Mouse (Mus musculus): ENCODE results near the gene Gm20388.

The Gm20388 gene

DNA sequence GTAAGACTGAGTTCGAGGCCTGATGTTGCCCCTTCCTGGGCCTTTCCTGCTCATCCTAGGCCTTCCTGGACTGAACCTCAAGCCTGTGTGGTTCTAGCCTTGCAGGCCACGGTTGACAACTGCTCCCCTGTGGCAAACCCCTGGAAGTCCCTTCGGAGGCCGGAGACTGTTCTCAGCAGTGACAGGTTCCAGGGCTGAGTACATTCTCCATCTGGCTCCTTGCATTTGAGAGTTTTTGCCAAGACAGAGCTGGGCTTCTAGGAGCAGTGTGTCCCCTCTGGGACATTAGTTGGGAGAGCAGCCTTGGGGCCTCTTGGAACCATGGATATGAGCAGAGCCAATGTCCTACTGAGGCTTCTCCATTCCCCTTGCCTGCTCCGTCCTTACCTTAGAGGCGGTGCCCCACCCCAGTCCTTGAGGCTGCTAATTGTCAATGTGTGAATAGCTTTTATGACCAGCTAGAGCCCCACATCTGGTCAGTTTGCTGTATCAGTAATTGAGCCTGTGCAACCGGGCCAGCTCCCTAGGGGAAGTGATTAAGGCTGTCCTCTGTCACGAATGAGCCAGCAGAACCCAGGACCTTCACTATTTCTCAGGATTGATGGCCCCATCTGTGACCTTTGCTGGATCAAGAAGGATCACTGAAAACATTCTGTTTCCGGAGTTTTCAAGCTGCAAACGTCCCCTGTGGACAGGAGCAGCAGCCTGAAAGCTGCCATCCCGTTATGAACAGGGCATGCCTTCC, 607.2 kb downstream of the Gm20388 start:
- DNase-seq (ENCODE audit: extremely low spot score, low spot score): peak; percentile 43

DNA sequence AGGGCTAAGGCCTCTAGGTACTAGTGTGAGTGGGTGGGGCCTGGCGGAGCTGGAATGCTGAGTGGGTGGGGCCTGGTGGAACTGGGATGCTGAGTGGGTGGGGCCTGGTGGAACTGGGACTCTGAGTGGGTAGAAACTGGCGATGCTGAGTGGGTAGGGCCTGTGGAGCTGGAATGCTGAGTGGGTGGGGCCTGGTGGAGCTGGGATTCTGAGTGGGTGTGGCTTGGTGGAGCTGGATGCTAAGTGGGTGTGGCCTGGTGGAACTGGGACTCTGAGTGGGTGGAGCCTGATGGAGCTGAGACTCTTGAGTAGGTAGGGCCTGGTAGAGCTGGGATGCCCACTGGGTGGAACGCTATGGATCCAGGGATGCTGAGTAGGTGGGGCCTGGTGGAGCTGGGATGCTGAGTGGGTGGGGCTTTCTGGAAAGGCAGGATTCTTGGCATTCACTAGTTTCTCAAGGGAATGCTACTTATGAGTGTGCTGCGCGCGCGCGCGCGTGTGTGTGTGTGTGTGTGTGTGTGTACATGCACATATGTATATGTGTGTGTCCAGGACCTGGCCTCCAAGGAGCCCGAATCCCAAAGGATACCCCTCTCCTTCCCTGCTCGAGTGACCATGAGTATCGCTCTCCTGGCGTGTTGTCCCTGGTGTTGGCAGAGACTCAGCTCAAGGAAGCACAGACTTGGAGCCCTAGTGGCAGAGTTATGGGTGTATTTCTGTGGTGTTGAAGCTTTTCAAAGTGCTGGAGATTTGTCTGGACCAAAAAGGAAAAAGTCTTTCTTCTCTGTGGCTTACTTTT, 608.3 kb downstream of the Gm20388 start:
- no peak for DNase-seq (ENCODE audit: extremely low spot score, low spot score)

DNA sequence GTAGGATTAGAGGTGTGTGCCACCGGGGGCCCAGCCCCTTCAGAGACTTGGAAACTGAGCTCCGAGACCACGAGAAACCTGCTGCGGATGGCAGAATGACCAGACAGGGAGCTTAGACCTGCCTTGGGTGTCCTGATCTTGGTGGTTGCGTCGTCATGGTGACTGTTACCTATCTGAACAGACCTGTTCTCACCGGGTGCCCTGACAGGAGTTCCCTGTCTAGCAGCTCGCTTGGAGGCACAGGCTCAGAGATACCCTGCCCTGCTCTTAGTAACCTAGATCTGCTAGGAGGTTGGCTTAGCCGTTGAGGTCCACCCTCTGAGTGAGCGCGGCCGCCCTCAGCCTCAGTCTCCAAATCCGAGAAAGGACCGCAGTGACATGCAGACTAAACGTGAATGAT, 609.6 kb downstream of the Gm20388 start:
- DNase-seq (ENCODE audit: extremely low spot score, low spot score): no peak

DNA sequence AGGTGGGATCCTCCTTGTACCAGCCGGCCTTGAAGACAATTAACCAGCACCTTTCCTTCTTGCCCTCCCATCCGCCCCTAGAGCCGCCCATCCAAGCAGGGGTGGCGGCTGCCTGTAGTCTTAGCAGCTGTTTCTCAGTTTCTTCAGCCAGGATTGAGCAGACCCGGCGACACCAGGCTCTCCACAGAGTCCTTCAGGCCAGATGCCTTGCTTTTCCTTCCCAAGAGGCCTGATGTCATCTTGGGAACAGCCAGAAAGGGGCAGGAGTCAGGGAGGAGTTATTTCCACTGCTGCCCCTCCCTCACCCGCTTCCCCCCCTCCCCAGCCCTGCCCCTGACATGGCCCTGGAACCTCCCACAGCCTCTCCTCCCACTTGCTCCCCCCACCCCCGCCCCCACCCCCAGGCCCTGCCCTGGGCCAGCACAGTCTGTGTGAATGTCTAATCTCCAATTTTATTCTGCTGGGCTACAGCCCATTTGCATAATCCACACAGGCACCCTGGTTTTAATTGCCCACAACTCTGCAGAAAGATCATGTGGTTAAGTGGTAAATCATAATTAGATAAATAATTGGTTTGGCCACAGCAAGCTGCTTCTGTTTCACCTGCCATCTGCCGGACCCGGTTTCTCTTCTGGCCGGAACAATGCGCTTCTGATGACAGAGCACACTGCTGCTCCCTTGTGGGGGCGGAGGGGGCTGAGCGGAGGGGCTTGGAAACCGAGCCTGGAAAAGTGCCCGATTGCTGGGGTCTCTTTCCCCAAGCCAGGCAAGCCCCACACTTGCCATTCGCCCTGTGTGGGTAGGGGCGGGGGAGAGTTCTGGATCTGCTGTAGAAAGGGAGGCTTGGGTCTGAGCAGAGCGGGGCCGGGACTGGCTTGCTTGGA, 610.3 kb downstream of the Gm20388 start:
- peak; percentile 59 for DNase-seq (ENCODE audit: extremely low spot score, low spot score)

DNA sequence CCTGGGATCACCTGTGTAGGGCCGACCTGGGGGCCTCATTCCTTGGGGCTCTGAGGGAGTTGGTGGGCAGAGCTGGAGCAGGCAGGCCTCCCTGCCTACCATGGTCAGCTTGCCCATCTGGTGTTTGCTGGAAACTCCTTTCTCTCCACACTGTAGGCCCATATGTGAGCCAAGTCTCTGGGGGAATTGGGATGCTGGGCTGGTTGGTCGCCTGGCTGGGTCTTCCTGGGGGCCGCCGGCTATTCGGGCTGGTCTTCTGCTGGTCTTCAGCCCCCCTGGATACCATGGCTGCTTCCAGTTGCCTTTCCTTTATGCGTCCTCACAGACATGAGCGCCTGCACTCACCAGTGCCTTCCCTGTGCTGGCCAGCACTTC, 610.9 kb downstream of the Gm20388 start:
- DNase-seq (ENCODE audit: extremely low spot score, low spot score): no peak

DNA sequence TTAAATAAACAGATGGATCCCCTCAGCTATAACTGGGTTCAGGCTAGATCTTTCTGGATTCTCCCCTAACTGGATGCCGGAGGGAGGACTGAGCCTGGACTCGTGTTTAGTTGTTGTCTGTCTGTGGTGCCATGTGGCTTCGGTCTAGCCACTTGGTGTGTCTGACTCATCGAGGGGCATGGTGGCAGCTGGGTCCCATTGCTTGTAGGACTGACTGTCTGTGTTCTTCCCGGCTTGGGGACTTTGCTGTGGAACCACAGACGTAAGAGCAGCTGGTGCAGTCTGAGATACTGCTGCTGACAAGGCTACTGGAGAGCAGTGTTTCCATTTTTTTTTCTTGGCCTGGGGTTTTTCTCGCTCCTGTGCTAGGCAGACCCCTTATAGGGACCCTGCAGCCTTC, 613.0 kb downstream of the Gm20388 start:
- no peak for DNase-seq (ENCODE audit: extremely low spot score, low spot score)

DNA sequence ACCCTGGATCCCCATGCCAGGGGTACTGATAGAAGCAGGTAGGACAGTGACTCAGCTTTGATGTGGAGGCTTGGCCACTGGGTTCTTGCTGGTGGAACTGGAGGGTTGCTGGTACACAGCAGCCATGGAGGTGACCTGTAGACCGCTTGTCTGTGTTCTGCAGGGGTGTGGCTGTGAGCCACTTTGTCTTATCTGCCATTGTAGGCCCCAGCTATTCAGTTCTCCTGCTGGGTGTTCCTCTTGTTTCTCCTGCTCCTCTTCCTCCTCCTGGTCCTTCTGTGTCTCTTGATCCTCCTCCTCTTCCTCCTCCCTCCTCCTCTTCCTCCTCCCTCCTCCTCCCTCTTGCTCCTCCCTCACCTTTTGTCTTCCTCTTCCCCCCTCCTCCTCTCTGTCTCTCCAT, 614.5 kb downstream of the Gm20388 start:
- DNase-seq (ENCODE audit: extremely low spot score, low spot score): no peak

DNA sequence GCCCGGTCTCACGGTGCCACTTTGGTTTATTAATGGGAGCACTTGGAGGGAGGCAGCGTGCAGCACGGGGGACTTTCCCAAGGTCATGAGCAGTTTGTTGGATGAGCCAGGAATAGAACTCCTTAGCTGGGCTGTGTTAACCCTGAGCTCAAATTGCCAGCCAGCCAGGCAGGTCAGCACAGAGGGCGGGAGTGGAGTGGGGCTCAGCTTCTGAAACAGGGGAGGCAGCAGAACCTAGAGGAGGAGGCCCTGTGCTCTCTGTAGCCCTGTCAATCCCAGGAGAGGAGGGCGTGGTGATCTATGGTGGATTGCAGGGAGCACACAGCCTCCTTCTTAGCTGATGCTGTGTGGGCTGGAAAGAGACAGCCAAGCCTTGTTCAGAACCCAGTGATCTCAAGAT, 615.2 kb downstream of the Gm20388 start:
- DNase-seq (ENCODE audit: extremely low spot score, low spot score): no peak

DNA sequence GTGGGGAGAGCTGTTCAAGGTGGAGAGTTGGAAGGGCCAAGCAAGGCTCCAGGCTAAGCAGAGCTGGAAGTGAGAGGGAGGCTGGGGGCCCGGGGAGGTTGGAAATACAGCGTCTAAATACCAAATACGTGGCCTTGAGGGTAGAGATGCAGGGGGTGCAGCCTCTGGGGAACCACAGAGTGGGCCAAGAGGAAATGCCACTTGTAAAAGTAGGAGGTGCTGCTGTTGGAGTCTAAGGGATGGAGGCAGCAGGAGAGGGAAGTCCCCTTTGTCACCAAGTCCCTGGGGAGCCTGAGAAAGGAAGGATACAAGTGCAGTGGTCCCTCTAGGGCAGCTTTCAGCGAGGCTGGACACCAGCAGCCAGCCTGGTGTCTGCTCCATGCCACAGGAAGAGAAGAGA, 615.9 kb downstream of the Gm20388 start:
- no peak for DNase-seq (ENCODE audit: extremely low spot score, low spot score)

DNA sequence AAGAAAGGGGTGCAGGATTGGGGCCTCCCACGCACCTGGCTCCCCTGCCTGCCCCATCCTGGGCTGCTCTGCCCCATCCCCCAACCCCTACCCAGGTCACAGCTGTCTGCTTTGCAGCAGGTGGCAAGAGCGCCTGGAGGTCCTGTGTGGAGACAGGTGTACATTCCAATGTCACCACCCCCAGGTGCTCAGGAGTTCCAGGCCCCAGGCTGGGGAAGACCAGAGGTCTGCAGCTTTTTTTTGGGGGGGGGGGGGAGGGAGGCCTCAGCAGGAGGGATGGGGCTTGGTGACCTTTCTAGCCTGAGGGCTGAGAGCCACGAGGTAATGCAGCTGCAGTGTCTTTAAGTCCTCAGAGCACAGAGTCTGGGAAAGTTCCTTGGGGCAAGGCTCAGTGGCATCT, 617.7 kb downstream of the Gm20388 start:
- DNase-seq (ENCODE audit: extremely low spot score, low spot score): no peak

DNA sequence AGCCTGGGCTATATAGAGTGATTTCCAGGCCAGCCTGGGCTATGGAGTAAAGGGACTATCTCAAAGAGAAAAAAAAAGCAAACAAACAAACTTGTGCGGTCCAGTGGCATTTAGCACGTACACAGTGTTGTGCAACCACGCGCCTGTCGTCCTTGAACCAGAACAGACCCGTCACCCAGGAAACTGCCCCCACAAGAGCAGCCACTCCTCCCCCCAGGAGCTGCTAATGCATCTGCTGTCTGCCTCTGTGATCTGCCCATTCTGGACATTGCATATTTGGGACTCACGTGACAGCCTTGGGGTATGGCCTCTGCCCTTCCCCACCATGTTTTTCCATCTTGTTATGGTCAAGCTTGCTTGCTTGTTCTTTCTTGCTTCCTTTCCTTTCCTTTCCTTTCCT, 618.6 kb downstream of the Gm20388 start:
- DNase-seq (ENCODE audit: extremely low spot score, low spot score): no peak

DNA sequence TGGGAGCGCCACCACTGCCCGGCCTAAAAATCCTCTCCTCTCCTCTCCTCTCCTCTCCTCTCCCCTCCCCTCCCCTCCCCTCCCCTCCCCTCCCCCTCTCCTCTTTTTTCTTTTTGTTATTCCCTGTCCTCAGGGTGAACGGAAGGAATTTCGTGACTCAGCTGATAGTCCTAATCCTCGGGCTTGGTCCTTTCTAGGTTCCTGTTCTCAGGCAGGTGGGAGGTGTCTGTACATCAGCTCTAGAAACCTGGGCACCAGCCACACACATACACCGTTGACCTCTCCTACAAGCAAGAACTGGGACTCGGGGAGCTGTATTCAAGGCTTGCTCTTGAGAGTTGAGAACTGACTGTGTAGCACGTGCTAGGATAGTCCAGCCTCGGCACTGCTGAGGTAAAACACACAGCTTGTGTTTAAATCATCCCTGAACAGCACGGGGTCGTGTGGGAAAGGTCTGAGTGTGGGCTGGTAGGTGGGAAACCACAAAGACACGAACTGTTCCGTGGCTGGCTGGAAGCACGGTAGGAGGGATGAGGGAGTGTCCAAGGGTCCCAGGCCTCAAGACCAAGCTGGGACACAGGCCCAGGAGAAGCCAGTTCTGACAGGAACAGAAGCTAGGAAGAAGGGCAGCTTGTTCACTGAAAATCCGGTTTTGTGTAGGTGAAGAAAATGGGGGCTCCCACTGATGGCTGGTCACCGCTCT, 620.5 kb downstream of the Gm20388 start:
- no peak for DNase-seq (ENCODE audit: extremely low spot score, low spot score)

DNA sequence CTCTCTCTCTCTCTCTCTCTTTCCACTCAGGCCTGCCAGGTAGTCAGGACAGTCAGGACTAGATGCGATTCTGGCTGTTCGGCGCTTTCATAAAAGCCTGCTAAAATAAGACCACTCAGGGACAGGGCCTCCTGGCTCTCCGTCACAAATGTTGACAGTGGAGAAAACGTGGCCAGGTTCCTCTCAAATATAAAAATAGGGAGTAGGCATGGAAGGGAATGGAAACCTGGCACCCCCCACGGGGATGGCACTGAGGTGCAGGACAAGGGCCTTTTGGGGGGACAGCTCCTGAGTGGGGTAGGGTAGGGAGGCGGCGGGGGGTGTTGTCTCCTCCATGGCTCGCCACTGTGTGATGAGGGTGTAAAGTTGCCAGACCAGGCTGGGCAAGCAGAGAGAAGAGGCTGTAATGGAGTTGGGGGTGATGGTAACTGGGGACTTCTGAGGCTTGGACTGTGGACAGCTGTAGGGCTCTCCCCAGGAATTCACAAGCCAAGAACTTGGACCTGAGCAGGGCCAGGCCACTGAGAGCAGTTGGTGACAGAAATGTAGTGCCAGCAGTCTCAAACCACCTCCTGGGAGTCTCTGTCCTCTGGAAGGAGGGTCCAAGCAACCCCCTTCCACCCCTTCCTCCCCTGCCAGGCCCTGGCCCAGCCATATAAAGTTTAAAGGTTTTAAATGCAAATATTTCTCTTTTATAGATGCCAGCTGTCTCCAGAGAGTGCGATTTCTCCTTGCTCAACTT, 621.3 kb downstream of the Gm20388 start:
- DNase-seq (ENCODE audit: extremely low spot score, low spot score): peak; percentile 46

DNA sequence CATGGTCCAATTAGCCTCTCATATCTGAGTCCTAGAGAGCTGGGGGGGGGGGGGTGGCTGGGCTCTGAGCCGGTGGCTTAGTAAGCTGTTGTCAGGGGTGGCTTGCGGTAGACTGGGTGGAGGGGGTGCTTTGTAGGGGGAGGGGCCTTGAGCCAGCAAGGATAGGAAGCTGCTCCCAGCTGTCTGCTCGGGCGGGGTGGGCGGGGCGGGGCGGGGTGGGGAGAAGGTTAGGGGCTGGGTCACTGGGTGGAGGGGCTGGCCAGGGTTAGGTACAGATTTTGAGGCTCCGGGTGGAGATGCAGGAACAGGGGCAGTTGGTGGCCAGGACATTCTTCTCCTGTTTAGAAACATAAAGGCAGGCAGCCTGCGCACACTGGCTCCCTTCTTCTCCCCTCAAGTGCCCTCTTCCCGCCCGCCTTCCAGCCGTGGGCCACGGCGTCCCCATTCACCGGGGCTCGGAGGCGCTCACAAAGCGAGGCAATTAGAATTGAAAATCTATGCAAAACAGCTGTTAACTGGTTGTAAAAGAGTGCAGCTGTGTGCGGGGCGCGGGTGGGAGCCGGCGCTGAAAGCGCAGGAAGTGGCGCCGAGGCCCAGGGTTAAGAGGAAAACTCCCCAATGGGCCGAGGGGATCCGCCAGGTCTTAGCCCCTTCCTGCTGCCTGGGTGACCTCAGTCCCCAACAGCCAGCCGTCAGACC, 622.0 kb downstream of the Gm20388 start:
- peak; percentile 58 for DNase-seq (ENCODE audit: extremely low spot score, low spot score)

DNA sequence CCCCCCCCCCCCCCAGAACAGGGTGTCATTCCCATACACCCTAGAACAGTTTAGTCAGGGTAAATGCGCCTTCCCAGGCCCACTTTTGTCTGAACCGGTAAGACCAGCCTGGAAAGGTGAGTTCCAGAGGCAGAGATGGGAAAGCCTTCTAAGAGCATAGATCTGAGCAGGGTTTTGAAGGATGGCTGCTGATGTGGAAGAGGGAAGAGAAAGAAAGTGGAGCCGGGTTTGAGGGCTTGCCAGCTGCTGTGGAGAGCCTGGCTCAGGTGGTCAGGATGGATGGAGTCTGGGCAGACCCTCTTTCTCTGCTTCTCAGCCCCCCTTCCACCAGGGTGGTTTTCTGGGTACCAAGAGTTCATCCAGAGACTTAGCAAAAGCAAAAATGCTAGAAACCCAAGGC, 622.7 kb downstream of the Gm20388 start:
- DNase-seq (ENCODE audit: extremely low spot score, low spot score): no peak

DNA sequence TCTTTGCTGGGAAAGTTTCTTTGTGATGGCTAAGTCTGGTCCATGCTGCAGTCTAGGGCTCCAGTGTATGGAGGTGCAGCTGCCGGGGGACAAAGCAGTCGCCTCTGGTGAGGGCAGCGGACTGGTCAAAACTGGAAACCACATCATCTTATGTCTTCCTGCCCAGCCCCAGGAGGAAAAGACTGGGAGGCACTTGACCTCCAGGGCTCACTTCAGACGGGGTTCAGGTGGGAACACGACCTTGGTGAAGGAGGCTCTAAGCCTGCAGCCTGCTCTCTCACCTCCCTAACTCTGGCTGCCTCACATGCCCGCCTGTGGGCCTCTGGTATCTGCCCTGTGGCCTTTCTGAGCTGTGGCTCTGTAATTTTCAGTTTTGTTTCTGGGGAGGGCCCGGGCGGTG, 623.4 kb downstream of the Gm20388 start:
- DNase-seq (ENCODE audit: extremely low spot score, low spot score): no peak

DNA sequence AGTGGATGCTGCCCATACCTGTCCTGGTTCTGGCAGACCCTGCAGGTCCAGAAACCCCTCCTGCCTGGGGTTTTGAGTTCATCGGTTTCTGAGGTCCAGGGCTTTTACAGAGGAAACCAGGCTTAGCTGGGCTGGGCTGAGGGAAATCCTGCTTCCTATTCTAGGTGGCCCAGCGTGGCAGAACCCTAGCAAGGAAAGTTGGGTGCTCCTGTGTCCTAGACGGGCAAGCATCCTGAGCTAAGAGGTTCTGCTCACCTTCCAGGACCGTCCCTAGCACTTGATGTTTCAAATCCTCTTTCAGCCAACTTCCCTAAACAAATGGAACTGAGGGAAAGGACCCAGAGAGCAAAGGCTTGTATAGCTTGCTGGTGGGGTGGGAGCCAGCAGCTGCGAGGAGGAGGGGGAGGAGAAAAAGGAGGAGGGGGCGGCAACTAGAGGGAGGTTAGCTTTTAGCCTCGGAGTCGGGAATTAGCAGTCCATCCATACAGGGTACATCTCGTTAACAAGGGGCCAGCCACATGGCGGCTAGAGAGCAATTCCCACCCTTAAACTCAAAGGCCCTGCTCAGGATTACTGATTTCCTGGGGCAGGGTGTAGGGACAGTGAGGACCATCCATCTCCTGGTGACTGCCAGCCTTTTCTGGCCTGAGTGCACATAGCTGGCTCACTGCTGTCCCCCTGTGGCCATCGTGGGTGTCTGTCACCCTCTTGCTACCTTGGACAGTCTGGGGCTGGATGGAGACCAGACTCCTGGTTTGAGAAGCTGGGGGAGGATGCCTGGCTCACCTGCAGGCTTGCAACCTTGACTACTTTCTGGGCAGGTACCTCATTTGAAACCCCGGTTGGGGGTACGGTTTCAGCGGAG, 624.1 kb downstream of the Gm20388 start:
- peak; percentile 91 for DNase-seq (ENCODE audit: extremely low spot score, low spot score)

DNA sequence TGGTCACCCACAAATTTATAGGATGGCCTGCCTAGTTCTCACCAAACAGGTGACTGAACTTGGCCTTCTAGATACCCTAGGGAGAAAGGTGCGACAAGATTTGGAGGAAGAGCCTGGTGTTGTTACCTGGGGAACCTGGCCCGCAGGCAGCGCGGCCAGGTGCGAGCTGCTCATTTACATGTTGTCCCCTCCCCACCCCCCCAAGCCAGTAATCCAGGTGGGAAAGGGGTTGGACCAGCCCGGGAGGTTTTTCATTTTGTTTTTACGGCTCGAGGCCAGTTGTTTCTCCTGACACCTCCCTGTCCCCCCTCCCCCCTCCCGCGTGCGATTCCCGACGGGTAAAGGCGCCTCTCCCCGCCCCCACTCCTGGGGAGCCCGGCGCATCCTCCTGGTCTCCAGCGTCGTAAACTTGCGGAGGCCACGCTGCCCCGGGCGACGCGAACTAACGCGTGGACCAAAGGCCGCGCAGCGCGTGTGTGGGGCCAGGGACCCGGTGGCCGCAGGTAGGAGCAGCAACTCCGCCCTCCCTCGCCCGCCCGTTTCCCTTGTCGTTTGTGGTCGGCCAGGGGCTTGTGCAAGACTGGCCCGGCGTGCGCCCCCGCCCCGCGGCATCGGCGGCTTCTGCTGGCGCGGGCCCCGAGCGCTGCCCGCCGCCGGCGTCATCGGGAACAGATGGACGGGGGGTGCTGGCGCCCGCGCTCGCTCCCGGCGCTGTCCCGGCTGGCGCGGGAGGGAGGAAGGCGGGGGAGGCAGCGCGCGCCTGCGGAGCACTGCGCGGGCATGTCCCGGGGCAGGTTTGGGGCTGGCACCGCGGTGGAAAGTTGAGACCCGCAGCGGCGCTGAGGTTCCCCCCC, 625.0 kb downstream of the Gm20388 start:
- peak; percentile 72 for DNase-seq (ENCODE audit: extremely low spot score, low spot score)
